Mouse (Mus musculus): ENCODE data around the gene Ptprs.

Gene Ptprs

DNA sequence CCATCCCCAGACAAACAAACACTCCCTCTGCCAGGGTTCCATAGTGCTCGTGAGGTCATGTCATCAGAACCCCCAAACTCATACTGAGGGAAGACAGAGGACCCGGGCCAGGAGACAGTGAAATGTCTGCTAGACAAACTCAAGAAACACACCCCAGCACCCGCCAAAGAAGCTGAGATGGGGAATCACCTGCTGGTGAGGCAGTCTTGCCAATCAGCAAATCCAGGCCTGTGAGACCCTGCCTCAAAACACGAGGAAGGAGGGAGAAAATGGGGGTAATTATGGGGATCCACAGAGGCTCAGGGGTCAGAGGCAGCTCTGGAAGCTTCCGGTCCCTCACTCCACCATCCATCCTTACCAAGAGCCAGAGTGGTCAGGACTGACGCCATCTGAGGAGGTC, 9.5 kb downstream of the Ptprs start:
- DNase-seq: no peak

DNA sequence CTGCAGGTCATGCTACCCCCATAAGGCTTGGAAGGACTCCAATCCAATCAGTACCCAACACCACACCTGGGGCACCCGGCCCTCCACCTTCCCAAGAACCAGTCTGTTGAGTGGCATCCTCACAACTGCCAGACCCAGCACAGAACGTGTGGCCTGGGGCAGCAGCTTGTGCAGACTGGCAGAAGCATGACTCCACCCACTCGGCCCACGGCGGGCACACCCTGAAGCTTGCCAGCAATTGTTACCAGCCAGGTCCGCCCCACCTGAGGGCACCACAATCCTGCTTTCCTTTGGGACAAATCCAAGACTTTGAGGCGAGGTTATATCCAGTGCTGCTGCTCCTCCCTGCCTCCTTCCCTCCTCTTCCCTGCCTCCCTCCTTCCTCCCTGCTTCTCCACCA, 11.5 kb downstream of the Ptprs start:
- no peak for DNase-seq

DNA sequence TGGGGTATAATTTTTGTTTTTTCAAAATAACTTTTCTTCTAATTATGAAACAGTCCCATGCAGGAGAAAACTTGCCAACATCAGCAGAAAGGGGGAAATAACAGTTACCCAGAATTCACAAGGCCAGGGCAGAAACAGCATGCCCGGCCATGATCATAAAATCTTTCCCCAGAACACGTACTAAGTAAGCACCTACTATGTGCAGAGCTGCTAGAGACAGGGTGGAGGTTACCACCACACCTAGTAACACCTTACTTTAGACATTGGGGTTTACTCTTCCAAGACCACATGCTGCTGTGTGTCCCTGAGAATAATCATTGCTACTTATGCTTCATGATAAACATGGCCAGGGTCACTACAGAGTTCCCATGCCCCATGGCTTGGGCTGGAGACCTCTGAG, 11.9 kb downstream of the Ptprs start:
- DNase-seq: no peak

DNA sequence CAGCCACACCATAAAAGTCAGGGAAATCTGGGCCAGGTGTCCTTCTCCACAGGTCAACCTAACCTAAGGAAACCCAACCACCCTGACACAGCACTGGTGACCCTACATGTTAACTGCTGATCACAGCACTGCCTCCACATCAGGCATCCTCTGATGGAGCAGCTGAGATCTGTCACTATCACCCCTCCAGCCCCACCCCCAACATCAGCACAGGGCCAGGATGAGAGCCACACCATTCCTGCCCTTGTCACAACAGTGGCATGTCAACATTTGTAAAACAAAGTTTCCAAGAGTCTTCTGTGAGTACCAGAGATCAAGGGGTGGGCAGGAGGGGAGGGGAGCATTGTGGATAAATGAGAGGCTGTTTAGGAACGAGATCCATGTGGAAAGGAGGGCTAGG, 12.8 kb downstream of the Ptprs start:
- DNase-seq: no peak

DNA sequence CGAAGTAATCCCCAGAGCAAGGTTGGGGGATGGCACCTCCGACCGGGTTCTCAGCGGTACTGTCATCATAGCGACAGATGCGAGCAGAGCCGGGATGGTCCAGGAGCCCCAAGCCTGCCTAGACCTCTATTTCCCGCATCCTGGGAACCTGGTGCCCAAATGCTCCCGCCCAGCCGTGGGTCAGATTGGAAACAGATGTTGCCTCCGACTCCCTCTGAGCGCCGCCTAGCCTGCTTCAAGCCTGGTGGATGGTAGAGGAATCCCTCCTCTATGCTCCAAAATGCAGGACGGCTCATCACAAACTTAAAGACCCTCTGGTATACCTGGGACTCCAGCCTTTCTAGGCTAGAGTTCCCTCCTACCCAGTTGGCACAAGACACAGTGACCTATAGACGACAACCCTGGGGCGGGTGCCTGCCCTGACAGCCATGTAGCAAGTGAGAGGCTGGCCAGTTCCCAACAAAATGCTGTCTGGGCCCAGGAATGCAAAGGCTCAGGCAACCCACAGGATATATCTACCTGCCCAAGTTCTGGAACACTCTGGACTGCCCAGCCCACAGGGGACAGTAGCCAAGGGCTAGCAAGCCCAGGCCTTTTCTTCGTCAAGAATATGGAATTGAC, 13.3 kb downstream of the Ptprs start:
- DNase-seq: no peak

DNA sequence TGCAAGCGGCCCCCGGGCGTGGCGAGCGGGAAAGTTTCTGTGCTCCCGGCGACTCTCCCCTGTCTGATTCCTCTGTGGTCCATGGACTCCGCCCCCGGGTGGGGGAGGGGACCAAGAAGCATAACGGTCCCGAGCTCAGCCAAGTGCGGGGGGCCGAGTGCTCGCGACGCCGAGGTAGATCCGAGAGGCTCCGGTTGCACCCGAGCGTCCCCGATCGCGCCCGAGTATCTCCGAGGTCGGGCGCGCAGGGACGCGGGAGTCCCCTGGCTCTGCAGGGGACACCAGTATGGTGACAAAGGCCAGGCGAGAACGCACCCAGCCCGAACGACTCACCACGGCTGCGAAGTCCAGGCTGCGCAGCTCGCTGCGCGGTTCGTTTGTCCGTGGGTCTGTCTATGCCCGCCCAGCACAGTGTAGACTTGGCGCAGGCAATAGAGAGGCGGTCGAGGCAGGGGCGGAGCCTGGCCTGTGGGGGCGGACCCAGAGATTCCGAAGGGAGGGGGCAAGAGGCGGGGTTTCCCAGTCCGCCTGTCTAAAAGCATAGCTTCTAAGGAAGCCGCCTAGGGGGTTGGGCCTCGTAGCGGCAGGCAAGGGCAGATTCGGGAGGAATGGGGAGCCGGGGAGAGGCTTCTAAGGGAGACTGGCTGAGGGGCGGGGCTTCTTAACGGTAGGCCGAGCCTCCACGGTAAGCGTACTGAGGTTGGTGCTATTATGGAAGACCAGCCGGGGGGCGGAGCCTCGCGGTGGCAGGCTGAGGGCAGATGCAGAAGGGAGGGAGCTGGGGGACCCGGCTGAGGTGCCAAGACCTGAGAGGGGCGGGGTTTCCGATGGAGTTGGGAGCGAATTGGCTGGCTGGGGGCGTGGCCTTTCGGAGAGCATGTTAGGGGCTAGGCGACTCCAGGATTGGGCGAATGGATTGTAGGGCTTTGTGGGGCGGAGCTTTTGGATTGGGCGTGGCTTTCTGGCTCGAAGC, 14.2 kb downstream of the Ptprs start:
- DNase-seq: peak; percentile 98

DNA sequence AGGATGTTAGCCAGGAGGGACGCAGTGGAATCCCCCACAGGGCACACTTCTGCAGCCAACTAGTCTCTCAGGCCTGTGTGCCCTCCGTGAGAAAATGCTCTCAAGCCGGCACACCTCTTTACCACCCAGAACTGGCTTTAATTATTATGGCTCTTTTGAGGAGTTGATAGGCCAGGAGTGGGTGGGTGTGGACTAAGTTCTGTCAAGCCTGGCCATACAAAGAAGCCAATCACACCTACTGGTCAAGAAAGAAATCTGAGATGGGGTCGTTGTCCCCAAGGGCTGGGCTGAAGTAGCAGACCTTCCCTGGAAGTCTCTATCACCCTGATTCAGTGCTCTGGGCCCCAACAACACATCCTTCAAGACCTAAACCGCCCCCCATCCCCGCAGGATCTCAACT, 15.4 kb downstream of the Ptprs start:
- DNase-seq: no peak

DNA sequence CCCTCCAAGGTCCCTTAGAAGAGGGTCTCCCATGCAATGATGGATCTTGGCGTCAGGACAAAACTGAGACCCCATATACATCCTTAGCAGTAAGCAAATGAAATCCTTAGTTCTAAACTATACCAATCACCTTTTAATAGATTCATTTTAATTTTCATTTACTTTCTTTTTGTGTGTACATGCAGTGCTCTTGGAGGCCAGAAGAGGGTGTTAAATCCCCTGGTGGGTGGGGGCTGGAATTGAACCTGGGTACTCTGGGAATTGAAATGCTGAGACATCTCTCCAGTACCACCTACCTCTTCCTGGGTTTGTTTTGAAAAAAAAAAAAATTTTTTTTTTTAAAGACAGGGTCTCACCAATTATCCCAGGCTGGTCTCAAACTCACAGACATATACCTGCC, 18.8 kb downstream of the Ptprs start:
- DNase-seq: no peak

DNA sequence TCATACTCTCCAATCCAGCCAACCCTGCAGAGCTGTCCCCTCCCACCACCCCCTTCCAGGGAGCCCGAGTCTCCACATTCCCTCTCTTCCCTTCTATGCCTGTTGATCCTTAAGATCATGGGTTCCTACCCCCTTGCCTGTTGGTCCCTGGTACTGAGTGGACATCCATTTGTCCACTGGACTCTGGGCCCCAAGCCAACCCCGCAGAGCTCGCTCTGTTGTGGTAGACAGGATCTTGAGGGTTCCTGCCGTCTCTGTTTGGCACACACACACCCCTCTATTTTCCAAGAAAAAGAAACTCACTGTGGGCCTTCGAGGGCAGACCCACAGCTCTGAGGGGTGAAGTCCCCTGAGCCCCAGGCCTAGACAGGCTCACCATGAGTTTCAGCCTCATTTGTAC, 19.9 kb downstream of the Ptprs start:
- DNase-seq: no peak

DNA sequence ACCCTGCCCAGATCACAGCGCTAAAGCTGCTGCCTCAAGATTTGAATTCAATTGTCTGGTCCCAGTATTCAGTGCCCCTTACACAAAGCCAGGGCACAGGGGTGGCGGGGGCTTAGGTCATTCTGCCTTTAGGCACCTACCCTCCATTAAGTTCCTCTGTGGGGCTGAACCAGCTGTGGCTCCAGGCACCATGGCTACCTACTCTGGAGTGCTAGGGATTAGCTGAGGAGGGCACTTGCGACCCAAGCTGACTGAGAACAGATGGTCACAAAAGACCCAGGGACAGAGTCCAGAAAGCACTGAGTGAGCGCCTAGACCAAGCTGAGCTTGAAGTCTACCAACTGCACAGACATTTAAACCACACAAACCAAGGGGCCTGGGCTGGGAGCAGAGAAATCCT, 22.6 kb downstream of the Ptprs start:
- DNase-seq: no peak

DNA sequence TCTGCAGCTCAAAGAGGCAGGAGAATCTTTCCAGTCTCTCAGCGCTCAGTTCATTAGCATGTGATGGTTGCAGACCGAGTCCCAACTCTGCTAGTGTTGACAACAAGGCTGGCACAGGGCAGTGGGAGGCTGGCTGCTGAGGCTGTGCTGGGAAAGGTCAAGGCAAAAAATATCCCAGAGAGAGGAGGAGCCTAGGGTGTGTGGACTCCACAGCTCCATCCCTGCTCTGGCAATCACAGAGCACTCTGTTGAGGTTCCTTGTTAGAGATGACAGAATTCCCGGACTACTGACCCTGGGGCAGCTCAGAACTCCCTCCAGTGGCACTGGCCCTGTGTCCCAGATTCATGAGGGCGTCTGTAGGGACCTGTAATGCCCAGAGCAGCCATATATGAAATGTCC, 23.0 kb downstream of the Ptprs start:
- DNase-seq: no peak

DNA sequence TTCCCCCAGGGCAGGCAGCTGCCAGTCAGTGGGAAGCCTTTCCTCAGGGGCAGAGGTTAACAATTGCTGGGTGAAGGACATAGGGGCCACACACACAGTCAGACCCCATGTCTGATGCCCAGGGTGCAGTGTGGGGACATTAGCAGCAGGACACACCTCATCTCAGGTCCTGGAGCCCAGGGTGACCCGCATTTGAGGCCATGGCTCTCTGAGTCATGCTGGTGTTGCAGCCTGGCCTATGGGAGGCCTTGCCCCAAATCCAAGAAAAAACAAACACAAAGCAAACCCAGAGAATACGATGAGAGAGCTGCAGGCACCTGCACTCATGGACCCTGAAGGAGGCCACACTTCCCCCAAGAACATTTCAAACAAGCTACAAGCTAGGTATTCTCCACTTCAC, 28.6 kb downstream of the Ptprs start:
- DNase-seq: no peak

DNA sequence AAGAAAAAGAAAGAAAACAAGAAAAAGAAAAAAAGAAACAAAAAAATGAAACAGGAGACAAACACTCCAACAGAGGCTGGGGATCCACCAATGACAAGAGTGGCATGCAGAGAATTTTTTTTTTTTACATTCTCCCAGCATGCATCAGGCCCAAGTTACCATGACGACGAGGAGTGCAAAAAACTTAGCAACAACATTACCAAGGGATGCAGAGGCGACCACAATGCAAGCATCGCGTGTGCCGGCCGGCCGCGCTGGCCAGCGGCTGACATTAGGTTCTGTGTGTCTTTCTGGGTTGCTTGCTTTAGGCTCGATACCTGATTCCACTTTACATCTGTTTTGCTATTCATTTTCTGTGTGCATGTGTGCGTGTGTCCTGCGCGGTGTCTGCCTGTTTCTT, 30.9 kb downstream of the Ptprs start:
- DNase-seq: peak; percentile 66

DNA sequence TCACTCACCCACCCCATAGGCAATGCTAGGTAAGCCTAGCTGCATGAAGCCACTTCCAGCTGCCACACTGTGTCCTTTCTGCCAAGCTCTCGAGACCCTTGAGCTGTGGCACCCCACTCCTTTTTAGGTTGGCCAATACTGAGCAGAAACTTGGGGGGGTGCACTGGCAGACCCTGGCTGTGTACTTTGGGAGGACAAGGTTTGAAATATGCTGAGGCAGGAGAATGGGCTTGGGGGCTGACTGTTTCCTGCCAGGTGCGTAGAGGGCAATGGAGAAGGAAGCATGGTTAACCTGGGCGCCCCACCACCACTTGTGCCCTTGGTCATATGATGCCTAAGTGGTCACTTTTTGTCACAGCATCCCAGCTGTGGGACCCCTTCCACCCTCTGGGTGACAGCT, 31.5 kb downstream of the Ptprs start:
- peak; percentile 61 for DNase-seq

DNA sequence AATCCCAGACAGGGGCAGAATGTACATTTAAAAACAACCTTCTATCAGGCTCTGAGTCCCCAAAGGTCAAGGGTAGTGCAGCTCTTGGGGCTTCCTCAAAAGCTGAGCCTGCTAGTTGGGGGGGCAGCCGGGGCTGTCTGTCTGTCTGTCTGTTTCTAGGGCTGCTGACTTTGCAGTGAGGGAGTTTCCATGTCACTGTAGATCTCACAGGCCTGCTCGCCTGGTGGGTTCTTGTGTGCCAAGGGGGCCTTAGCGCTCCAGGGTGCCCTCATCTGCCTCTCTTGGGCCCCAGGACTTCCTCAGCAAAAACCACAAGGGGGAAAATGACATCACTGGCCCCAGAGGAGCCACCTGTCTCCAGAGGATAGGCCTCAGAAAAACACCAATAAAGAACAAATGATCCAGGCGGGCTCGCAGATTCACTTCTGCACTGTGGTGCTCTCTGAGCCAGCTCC, 32.9 kb downstream of the Ptprs start:
- DNase-seq: peak; percentile 76

DNA sequence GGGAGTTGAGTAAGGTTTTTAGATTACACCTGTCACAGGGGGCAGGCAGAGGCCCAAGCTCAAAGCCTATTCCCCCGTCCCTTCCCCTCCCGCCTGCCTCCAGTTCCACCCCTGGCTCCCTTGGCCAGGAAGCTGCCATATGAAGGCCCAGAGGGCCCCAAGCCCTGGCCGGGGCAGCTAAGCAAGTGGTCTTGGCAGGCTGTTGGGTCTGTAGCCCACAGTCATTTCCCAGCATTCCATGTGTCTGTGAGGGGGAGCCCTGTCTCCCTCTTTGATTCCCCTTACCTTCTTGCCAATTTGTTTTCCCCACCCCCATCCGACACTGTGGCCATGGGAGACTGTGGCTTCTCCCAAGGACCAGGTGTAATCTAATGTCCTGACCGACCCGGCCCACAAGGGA, 34.0 kb downstream of the Ptprs start:
- DNase-seq: peak; percentile 30

DNA sequence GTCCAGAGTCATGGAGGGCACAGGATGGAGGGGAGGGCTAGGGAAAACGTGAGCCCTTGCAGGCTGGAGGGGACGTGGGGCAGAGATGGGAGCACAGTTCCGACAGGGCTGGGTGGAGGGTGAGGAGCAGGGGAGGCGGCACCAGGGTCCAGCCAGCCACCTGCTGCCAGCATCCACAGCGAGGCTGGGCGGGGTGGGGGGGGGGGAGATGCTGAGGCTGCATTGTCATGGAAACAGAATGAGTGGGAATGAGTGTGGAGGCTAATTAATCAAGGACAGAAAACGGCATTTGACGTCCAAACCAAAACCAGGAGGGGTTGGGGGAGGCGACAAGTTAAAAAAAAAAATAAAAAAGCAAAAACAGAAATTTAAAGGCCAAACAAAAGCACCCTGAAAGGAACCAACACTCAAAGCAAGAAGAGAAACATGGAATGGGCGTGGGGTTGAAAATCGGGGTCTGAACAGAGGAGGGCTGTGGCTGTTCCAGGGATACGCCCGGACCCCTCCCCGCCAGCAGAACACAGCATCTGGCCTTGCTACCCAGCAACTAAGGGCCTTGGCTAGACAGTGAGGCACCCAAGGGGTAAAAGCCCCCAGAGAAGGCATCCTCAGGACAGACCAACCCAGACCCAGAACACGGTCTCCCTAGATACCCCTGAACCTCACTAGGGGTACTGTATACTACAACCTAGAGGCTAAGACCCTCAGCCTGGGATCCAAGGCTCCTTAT, 36.4 kb downstream of the Ptprs start:
- no peak for DNase-seq

DNA sequence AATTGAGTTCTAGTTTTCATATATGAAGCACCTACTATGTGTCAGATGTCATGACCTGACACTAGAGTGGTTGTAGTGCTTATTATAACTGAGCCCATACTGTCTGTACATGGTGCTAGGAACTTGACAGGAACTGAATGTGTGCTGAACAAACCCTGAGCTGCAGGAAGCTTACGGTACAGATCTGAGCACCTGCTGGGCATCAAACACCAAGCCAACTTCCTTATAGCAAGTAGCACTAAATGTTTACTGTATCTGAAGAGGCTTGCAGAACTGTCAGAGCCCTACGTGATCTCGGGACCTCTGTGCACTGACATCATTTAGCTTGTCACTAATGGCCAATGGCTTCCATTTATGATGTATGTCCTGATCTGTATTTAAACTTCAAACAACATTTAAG, 44.7 kb downstream of the Ptprs start:
- DNase-seq: peak; percentile 58

DNA sequence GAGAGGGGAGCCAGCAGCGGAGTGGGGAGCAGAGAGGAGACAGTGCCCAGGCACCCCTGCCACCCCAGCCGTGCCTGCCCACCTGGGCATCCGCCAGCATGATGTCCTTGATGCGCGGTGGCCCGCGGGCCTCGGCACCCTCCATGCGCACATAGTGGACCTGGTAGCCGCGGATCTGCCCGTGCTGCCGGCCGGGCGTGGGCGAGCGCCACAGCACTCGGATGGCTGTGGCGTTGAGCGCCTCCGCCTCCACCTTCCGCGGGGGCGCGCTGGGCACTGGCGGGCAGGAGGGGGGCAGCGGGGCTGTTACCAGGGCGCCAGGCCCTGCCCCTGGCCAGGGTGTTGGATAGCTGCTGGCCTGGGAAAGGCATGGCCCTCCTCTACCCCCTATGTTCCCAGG, 48.4 kb downstream of the Ptprs start:
- no peak for DNase-seq

DNA sequence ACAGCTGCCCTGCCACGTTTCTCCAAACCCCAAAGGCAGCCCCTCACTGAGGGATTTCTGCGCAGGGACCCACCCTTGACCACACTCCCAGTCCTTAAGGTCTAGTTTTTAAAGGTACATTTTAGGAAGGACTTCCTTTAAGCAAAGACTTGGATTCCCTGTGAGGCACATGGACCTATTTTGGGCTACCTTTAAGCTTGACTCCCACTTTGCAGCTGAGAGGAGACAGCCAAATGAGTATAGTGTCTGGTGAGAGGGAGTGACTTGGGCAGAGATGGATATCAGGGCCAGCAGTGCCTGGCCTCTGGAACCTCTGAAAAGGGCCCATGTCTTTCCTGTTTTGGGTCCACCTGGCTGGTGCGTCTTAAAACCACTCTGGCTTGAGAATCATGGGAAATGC, 50.3 kb downstream of the Ptprs start:
- no peak for DNase-seq

DNA sequence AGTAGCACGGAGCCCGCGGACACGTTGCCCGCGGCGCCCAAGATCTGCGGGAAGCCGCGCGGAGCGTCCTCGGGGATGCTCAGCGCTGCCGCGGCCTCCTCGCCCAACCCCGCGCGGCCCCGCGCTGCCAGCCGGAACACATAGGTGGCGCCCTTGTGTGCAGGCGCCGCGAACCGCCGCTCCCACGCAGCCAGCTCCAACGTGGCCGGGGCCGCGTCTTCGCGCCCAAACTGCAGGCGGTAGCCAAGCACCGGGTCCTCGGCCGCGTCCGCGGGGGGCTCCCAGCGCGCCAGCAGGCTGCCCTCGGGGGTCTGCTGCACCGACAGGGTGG, 50.7 kb downstream of the Ptprs start:
- peak; percentile 94 for DNase-seq

DNA sequence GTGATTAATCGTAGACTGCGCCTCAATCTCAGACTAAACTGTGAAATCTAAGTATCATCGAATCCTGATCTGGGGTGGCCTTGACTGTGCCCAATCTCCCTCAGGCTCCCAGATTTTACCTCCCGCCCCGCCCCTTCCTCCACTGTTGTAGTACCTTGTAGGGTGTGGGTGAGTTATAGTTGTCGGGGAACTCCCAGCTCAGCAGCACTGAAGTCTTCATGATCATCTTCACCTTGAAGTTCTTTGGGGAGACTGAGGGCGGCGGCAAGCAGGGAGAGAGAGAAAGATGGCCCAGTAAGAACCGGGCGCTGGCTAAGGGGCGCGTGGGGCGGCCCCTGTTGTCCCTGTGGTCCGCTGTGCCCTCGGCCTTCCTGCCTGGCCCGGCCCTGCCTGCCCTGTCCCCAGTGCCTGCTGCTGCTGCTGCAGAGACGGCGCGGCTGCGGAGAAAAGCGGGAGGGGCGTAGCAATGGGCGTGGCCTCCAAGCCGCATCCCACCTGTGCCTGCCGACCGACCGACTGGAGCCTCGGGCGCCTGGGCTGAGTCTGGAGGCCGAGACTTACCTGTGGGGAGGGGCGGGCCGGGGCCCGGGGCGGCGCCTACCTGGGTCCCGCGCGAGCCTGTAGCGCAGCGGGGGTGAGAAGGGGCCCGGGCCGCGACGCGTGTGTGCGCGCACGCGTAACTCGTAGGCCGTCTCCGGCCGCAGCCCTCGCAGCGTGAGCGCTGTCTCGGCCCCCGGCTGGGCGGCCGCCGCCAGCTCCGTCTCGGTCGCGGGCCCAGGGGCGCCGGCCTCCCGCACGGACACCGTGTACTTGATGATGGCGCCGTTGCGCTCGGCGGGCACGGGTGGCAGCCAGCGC, 51.3 kb downstream of the Ptprs start:
- peak; percentile 86 for DNase-seq

DNA sequence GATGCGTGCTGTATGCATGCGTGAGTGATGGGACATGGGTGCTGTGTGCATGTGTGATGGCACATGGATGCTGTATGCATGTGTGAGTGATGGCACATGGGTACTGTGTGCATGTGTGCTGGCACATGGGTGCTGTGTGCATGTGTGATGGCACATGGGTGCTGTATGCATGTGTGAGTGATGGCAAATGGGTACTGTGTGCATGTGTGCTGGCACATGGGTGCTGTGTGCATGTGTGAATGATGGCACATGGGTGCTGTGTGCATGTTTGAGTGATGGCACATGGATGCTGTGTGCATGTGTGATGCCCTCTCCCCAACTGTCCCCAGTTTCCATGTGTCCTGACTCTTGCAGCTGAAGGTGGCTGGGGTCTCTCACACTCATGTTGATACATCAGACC, 56.3 kb downstream of the Ptprs start:
- no peak for DNase-seq
